Mouse (Mus musculus) heart, postnatal 0 days (tissue): ENCODE measurements around the gene Ints12. TPM values are rescaled to one million over a fixed set of nuclear protein-coding genes. Genes with fewer than 3 reads are reported as not detected.
A peak's percentile ranks its signal among the peaks of the same experiment; 100 is the strongest.

Experiments used
- ATAC-seq: fragments of 200-750 bp; cut with Nextera tagmentation; 2 replicates; pipeline ENCODE4 v1.8.0; 2017; ENCODE audit warnings: low read depth, moderate number of reproducible peaks, moderate library complexity; ENCODE audit not compliant: insufficient read depth
- DNase-seq: peaks from one replicate; pipeline ENCODE4 v3.0.0-alpha.2; 2016; ENCODE audit warnings: low spot score
- H3K27ac ChIP-seq: fragments of 300-500 bp; sonication (generic); 2 replicates; pipeline ENCODE4 v1.5.1; 2014; ENCODE audit warnings: low read depth, mild to moderate bottlenecking
- H3K27me3 ChIP-seq: fragments of 300-500 bp; sonication (generic); 2 replicates; pipeline ENCODE4 v1.6.1; 2014; ENCODE audit warnings: low read length, mixed read lengths; ENCODE audit not compliant: control insufficient read depth, insufficient read depth
- H3K36me3 ChIP-seq: fragments of 300-500 bp; sonication (generic); replicated peaks from 2 replicates; pipeline ENCODE4 v1.6.1; 2014; ENCODE audit warnings: low read length, mixed read lengths; ENCODE audit not compliant: control insufficient read depth, insufficient read depth
- H3K4me1 ChIP-seq: fragments of 300-500 bp; sonication (generic); 2 replicates; pipeline ENCODE4 v1.6.1; 2014; ENCODE audit warnings: antibody characterized with exemption; ENCODE audit not compliant: control insufficient read depth, insufficient read depth
- H3K4me2 ChIP-seq: fragments of 300-500 bp; sonication (generic); 2 replicates; pipeline ENCODE4 v1.6.1; 2014; ENCODE audit warnings: low read depth, mild to moderate bottlenecking, low read length, moderate library complexity
- H3K4me3 ChIP-seq: fragments of 300-500 bp; sonication (generic); 2 replicates; pipeline ENCODE4 v1.5.1; 2014; ENCODE audit warnings: low read depth, low read length
- H3K9ac ChIP-seq: fragments of 300-500 bp; sonication (generic); replicated peaks from 2 replicates; pipeline ENCODE4 v1.6.1; 2014; ENCODE audit warnings: low read depth, low read length, mixed read lengths
- H3K9me3 ChIP-seq: fragments of 300-500 bp; sonication (generic); replicated peaks from 2 replicates; pipeline ENCODE4 v1.6.1; 2016; ENCODE audit warnings: low read length; ENCODE audit not compliant: control insufficient read depth
- CTCF ChIP-seq: IDR thresholded peaks from 2 replicates; pipeline ENCODE4 v1.5.1; 2016; ENCODE audit warnings: antibody characterized with exemption, control low read depth, low read depth
- EP300 ChIP-seq: IDR thresholded peaks from 2 replicates; pipeline ENCODE4 v1.6.1; 2016; ENCODE audit warnings: antibody characterized with exemption, low read depth
- WGBS: fragments of 180-500 bp; shearing (Covaris S2); extraction: QIAGEN DNeasy Blood & Tissue Kit; methylation state at CpG from one replicate; pipeline ENCODE4 v1.1.7; 2014; 5-methylcytosine and 5-hydroxymethylcytosine counted together
- polyA plus RNA-seq: library from polyadenylated mRNA; unstranded; fragments of >200 nt; fragmentation: Nextera tagmentation; extraction: Ambion mirVana; gene quantifications from 2 replicates; pipeline ENCODE4 v1.2.1, GENCODE M21; 2015
- total RNA-seq: library from RNA; depleted of rRNA; stranded (reverse); fragments of >200 nt; gene quantifications from 2 replicates; pipeline ENCODE4 v1.2.3, GENCODE M21; 2014; ENCODE audit warnings: low replicate concordance; rRNA removed

The Ints12 gene
- total RNA-seq (4.2 and 6.5 TPM in 2 replicates), polyA plus RNA-seq (10.1 and 11.4 TPM in 2 replicates)

- Histone ChIP-seq H3K9me3 (no peaks in the 10 kb centered on the region), H3K4me1 (peaks cover 13% of the 10 kb centered on the region), H3K27ac (peak within 1 kb of the TSS; percentile 93), H3K9ac (peak within 1 kb of the TSS; percentile 90), H3K36me3 (0 out of 2 replicates have a peak, but pooled peaks cover 2% of the 10 kb centered on the region), H3K4me3 (peak within 1 kb of the TSS; percentile 100), H3K4me2 (peak within 1 kb of the TSS; percentile 96), H3K27me3 (no peaks in the 10 kb centered on the region)
- TF ChIP-seq EP300 (no peak), CTCF (no peak)
- peak; percentile 98 for DNase-seq
- 1% methylated on average over 50 of the region's 53 CpGs for WGBS
- peak; percentile 99 for ATAC-seq
Observed at GRCm38 (mm10) chr3:133091664-133092273, at the start of gene Ints12, which contains the start of gene Gstcd. Gene Ints12 (plus strand): TSS chr3:133091840. Gene Gstcd (minus strand): TSS chr3:133092033.

GRCm38 (mm10) chr3:133052068-133052467 is 39.6 kb upstream of the Ints12 start:
- ATAC-seq (no peak), DNase-seq (no peak)
- 0 out of 2 replicates have a peak, but pooled peaks cover 6% of the 10 kb centered on the region for H3K36me3 ChIP-seq
- no peak overlapping the region for H3K27ac ChIP-seq
- TF ChIP-seq EP300 (no peak), CTCF (no peak)
- H3K4me3 ChIP-seq = no peak overlapping the region
- no peaks in the 10 kb centered on the region for H3K9me3 ChIP-seq
- H3K27me3 ChIP-seq = no peaks in the 10 kb centered on the region
- H3K4me2 ChIP-seq = no peak overlapping the region
- WGBS = 85% methylated on average over 2 of the region's 2 CpGs
- H3K9ac ChIP-seq = no peak overlapping the region
- H3K4me1 ChIP-seq = no peaks in the 10 kb centered on the region

DNA sequence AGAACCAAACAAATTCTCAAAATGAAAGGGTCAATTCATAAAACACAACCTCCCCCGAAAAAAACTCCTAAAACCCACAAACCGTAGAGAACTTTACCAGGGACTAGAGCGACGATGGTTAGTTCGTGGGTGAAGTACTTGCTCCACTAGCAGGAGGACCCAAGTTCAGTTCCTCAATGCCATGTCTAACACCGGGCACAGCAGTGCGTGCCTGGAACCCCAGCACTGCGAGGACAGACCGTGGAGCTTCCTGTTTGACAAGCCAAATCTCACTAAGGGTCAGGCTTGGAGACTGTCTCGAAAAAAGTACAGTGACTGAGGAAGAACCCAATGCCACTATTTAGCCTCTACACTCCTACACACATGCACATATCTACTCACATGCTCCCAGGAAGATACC is 16.1 kb upstream of the Ints12 start:
- Histone ChIP-seq H3K9ac (no peak overlapping the region), H3K27ac (no peak overlapping the region), H3K4me2 (no peak overlapping the region), H3K4me3 (no peak overlapping the region), H3K36me3 (peaks cover 7% of the 10 kb centered on the region; the same call in 1 of the 2 replicates), H3K9me3 (no peaks in the 10 kb centered on the region), H3K27me3 (no peaks in the 10 kb centered on the region), H3K4me1 (no peaks in the 10 kb centered on the region)
- 78% methylated on average over 10 of the region's 10 CpGs for WGBS
- TF ChIP-seq EP300 = no peak
- no peak for TF ChIP-seq CTCF
- ATAC-seq (no peak), DNase-seq (no peak)

DNA sequence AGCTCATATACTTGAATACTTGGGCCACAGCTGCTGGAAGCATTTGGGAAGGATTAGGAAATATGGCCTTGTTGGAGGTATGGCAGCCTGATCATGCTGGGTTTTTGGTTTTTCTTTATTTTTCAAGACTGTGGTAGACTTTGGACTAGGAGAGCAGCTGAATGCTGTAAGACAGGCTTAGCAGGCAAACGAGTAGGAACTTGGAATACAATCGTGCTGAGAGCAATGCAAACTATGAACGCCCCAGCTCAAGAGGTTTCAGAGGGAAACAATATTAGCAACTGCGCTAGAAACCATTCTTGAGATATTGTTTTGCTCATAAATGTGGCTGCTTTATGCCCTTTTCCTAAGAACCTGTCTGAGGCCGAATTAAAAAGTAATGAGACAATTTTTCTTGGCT is 8.9 kb upstream of the Ints12 start:
- no peaks in the 10 kb centered on the region for H3K4me1 ChIP-seq
- TF ChIP-seq EP300 = no peak
- no peak for TF ChIP-seq CTCF
- no peaks in the 10 kb centered on the region for H3K27me3 ChIP-seq
- H3K36me3 ChIP-seq = peaks cover 20% of the 10 kb centered on the region
- H3K9ac ChIP-seq = no peak overlapping the region
- no peak overlapping the region for H3K27ac ChIP-seq
- ATAC-seq (no peak), DNase-seq (no peak)
- no peak overlapping the region for H3K4me2 ChIP-seq
- H3K9me3 ChIP-seq = no peaks in the 10 kb centered on the region
- 88% methylated on average over 5 of the region's 5 CpGs for WGBS
- H3K4me3 ChIP-seq = no peak overlapping the region

DNA sequence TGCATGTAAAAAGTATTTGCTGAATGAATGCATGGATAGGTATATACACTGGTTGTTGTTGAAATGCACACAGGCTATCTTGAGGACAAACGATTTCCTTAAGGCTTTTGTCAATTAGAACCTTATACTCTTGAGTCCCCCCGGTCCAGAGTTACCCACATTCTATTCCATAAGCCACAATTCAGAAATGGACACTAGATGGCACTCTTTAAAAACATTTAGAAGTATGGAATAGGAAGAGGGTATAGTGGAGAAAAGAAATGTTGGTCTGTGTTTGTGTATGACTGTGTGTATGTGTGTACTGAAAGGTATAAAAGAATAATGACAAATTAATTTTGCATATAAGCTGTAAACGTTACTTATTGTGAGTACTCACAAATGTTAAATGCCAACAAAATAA is 5.8 kb upstream of the Ints12 start:
- Histone ChIP-seq H3K9ac (no peak overlapping the region), H3K36me3 (peaks cover 20% of the 10 kb centered on the region), H3K4me2 (no peak overlapping the region), H3K4me1 (peaks cover 6% of the 10 kb centered on the region), H3K9me3 (no peaks in the 10 kb centered on the region), H3K27ac (no peak overlapping the region), H3K27me3 (no peaks in the 10 kb centered on the region), H3K4me3 (no peak overlapping the region)
- ATAC-seq = no peak
- peak; percentile 32 for DNase-seq
- TF ChIP-seq CTCF = peak; percentile 53
- TF ChIP-seq EP300 = no peak
- WGBS = 53% methylated on average over 3 of the region's 3 CpGs
